Mouse (Mus musculus): ENCODE measurements around the gene Gm21860.
"Not testable (repeated sequence)": the region's sequence is repeated elsewhere in the genome, so short reads cannot be mapped to it uniquely, and the experiment has no call there.

GRCm38 (mm10) chrY:90739531-90740012, 15.0 kb downstream of the Gm21860 start:
- TF ChIP-seq GATA1 (IDR thresholded peaks at IDR 0.05; ENCODE audit: borderline replicate concordance, low read length); FLI1 (IDR thresholded peaks at IDR 0.05; ENCODE audit: low read length): not testable (repeated sequence)

Data from megakaryocyte, embryonic 14.5 days (primary cell).